Mouse (Mus musculus): ENCODE data around the gene Tgfbr2.

The Tgfbr2 gene

GRCm38 (mm10) chr9:116174481-116175461 is at the start of gene Tgfbr2:
Tgfbr2 (minus strand) TSS chr9:116175360.
- DNase-seq: peak; percentile 77 to 82

- DNase-seq: no peak
Observed at GRCm38 (mm10) chr9:116223368-116223767, 48.2 kb upstream of the Tgfbr2 start.

- DNase-seq: no peak
Observed at GRCm38 (mm10) chr9:116222643-116223042, 47.5 kb upstream of the Tgfbr2 start.

GRCm38 (mm10) chr9:116222000-116222399 is 46.8 kb upstream of the Tgfbr2 start:
- DNase-seq: no peak

- DNase-seq: no peak
Observed at GRCm38 (mm10) chr9:116221565-116221964, 46.4 kb upstream of the Tgfbr2 start.

- DNase-seq: no peak
Observed at GRCm38 (mm10) chr9:116220616-116221015, 45.5 kb upstream of the Tgfbr2 start.

- no peak for DNase-seq
Observed at GRCm38 (mm10) chr9:116220159-116220515, 45.0 kb upstream of the Tgfbr2 start.

GRCm38 (mm10) chr9:116219234-116220158 is 44.3 kb upstream of the Tgfbr2 start:
- no peak for DNase-seq

- peak; percentile 16 to 47 for DNase-seq
Observed at GRCm38 (mm10) chr9:116218780-116219179, 43.6 kb upstream of the Tgfbr2 start.

- DNase-seq: no peak
Observed at GRCm38 (mm10) chr9:116217099-116217498, 41.9 kb upstream of the Tgfbr2 start.

- peak in 1 of 2 experiments; percentile 20 for DNase-seq
Observed at GRCm38 (mm10) chr9:116216677-116217076, 41.5 kb upstream of the Tgfbr2 start.

GRCm38 (mm10) chr9:116214296-116214695 is 39.1 kb upstream of the Tgfbr2 start:
- DNase-seq: peak; percentile 27 to 61

GRCm38 (mm10) chr9:116212915-116213619 is 37.9 kb upstream of the Tgfbr2 start:
- DNase-seq: no peak

- DNase-seq: no peak
Observed at GRCm38 (mm10) chr9:116212069-116212468, 36.9 kb upstream of the Tgfbr2 start.

- no peak for DNase-seq
Observed at GRCm38 (mm10) chr9:116208169-116208904, 33.2 kb upstream of the Tgfbr2 start.

- DNase-seq: no peak
Observed at GRCm38 (mm10) chr9:116206901-116207300, 31.7 kb upstream of the Tgfbr2 start.

- no peak for DNase-seq
Observed at GRCm38 (mm10) chr9:116203675-116204074, 28.5 kb upstream of the Tgfbr2 start.

- DNase-seq: no peak
Observed at GRCm38 (mm10) chr9:116199127-116199526, 24.0 kb upstream of the Tgfbr2 start.

GRCm38 (mm10) chr9:116198488-116198887 is 23.3 kb upstream of the Tgfbr2 start:
- DNase-seq: no peak

GRCm38 (mm10) chr9:116197491-116198170 is 22.5 kb upstream of the Tgfbr2 start:
- no peak for DNase-seq

- no peak for DNase-seq
Observed at GRCm38 (mm10) chr9:116193889-116194450, 18.8 kb upstream of the Tgfbr2 start.

Measured in thymus, adult 18-20 months (tissue).